Mouse (Mus musculus): ENCODE results near the gene Lrrk1. TPM values are rescaled to one million over a fixed set of nuclear protein-coding genes. Genes with fewer than 3 reads are reported as not detected.

Lrrk1 gene
- polyA plus RNA-seq, 1 experiment from 2014 or later = 33.0 TPM

DNA sequence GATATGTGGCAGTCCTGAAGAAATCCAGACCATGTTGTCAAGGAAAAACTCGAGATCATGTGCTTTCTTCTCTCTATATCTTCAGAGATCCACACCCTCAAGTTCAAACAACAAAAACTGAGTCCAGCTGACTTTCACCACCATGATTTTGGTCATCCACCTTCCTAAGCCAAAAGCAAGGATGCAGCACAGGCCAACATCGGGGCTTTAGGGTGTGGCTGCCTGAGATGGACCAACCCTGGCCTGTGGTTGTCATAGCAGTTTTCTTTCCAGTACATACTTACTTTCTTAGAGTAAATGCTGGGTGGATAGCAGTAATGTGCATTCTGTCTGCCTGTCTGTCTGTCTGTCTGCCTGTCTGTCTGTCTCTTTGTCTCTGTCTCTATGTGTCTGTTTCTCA lies 22.7 kb downstream of the Lrrk1 start:
- ChIA-PET POLR2A (interaction anchor here (0.6 to 1.5 kb wide), 3 partner anchors 14 to 323 kb away, joined by 3 to 5 read pairs (median 3); no protein-coding TSS in a partner anchor), CTCF (interaction anchor here (1.5 to 2.6 kb wide), 4 partner anchors 11 to 24 kb away, joined by 4 to 9 read pairs (median 8); partner anchors contain the start of gene Lrrk1)
- H3K27me3 ChIP-seq = no peaks in the 10 kb centered on the region
- no peak for TF ChIP-seq CTCF (IDR thresholded peaks at IDR 0.05)
- in situ Hi-C loops (cut with MboI; ENCODE audit: low pct_unique_long_range_greater_than_20kb) = no loop called here
- DNase-seq (ENCODE audit: low read depth, low spot score) (no peak), ATAC-seq (no peak)

DNA sequence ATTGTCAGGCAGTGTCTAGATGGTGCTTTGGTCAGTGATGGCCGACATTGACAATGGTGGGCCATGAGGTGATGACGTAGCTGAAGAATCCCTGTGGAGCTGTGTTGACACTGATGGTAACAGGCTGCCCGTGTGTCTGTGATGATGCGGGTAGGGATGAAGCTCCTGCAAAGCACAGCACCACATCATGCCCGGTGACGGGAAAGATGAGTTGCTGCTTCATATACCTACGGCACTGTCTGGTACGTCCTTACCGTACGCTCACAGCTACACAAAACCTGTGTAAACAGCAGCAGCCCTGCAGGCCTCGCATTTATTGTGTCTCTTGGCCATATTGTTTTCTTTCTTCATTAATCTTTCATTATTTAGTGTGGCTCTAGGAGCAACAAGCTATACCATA lies 23.7 kb downstream of the Lrrk1 start:
- H3K27me3 ChIP-seq = no peaks in the 10 kb centered on the region
- CTCF ChIA-PET = interaction anchor here (1.1 to 2.6 kb wide), 4 partner anchors 16 to 55 kb away, joined by 3 to 9 read pairs (median 4); no protein-coding TSS in a partner anchor
- no peak for TF ChIP-seq CTCF (IDR thresholded peaks at IDR 0.05)
- POLR2A ChIA-PET = interaction anchor here (0.6 to 1.2 kb wide), 2 partner anchors 22 to 324 kb away, joined by 4 to 5 read pairs; no protein-coding TSS in a partner anchor
- no peak for DNase-seq (ENCODE audit: low read depth, low spot score)
- in situ Hi-C loops (cut with MboI; ENCODE audit: low pct_unique_long_range_greater_than_20kb) = no loop called here
- ATAC-seq = no peak

DNA sequence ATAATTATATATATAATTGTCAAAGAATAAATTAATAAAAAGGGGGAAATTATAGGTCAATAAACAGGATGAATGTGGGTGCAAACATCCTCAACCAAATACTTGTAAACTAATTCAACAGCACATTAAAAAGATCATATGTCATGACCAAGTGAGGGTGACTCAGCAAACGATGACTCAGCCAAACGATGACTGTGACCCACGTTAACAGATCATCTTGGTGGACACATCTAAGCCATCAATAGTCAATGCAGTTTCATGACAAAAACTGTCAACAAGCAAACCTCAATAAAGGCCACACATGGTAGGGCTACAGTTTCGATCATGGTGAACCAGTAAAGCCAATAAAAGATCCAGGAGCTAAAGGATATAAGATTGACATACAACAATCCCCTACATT lies 29.1 kb downstream of the Lrrk1 start:
- ATAC-seq (no peak), DNase-seq (ENCODE audit: low read depth, low spot score) (no peak)
- no peaks in the 10 kb centered on the region for H3K27me3 ChIP-seq
- TF ChIP-seq CTCF (IDR thresholded peaks at IDR 0.05) = no peak
- in situ Hi-C loops (cut with MboI; ENCODE audit: low pct_unique_long_range_greater_than_20kb) = no loop called here
- ChIA-PET POLR2A (interaction anchor here (0.6 kb wide), 1 partner anchor 909 kb away, joined by 8 read pairs; no protein-coding TSS in a partner anchor), CTCF (no interaction called here)

DNA sequence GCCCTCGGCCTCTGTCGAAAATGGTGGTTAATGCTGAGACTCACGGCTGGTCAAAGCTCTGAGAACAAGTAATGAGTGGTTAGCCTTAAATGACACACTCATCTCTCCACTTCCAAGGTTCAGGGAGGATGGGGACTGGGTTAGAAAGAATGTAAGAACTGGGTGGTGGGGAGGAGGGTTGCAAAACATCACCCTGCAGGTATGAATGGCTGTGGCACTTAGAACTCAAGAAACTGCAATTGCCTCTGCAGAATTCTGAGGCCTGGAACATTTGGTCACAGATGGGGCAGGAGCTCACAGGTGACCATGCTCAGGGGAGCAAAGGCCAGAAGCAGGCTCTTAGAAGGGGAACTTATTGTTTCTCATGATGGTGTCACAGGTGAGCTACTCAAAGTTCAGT lies 29.7 kb downstream of the Lrrk1 start:
- in situ Hi-C loops (cut with MboI; ENCODE audit: low pct_unique_long_range_greater_than_20kb) = no loop called here
- ATAC-seq = no peak
- H3K27me3 ChIP-seq = no peaks in the 10 kb centered on the region
- TF ChIP-seq CTCF (IDR thresholded peaks at IDR 0.05) = no peak
- ChIA-PET CTCF (no interaction called here), POLR2A (interaction anchor here (0.6 kb wide), 1 partner anchor 908 kb away, joined by 8 read pairs; no protein-coding TSS in a partner anchor)
- DNase-seq (ENCODE audit: low read depth, low spot score) = no peak

DNA sequence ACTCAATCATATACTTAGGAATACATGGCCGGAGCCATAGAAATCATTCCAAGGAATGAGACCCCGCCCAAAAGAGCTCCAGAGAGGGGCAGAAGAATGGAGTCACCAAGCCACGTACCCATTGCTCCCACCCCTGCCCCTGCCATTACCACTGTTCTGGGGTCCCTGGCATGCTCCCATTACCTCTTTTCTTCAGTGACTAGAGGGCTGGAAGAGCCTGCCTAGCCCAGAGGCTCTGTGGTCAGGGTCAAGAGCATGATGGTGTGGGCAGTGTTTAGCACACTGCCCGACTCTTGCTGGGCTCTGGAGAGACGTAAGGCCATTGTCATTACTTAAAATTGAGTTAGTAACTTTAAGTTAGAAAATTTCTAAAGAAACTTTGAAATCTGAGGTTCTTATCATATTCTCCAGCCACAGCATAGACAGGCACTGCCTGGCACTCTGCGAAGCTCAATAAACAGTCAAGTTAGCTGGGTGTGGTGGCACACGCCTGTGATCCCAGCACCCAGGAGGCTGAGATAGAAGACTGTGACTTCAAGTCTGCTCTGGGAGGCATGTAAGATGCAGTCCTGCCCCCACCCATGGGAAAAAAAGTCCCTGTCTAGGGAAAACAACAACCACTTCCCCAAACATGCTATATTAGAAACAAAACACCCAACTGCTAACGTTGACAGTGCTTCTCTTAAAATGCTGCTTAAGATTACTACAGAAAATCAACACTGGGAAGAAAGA lies 32.2 kb downstream of the Lrrk1 start:
- POLR2A ChIA-PET = no interaction called here
- DNase-seq (ENCODE audit: low read depth, low spot score) (no peak), ATAC-seq (no peak)
- TF ChIP-seq CTCF (IDR thresholded peaks at IDR 0.05) = no peak
- no peaks in the 10 kb centered on the region for H3K27me3 ChIP-seq
- CTCF ChIA-PET = interaction anchor here (0.7 kb wide), 1 partner anchor 14 kb away, joined by 3 read pairs; no protein-coding TSS in a partner anchor
- in situ Hi-C loops (cut with MboI; ENCODE audit: low pct_unique_long_range_greater_than_20kb) = no loop called here

DNA sequence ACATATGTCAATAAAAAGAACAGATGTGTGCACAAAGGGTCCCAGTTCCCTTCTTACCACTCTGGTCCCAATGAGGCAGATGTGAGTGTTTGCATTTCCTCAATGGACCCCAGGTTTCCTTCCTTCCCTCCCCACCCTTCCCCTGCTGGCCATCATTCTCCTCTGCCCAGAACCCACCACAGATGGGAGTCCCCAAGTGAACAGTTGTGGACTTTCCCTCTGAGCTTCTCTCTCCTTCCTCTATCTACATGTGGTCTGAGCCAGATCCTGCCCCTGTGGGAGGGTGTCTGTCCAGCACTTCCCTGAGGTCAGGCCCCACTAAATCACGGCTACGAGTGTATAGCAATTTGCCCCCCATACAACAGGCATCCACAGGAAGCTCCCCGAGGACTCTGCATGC lies 33.2 kb downstream of the Lrrk1 start:
- in situ Hi-C loops (cut with MboI; ENCODE audit: low pct_unique_long_range_greater_than_20kb) = no loop called here
- CTCF ChIA-PET = no interaction called here
- DNase-seq (ENCODE audit: low read depth, low spot score) (no peak), ATAC-seq (no peak)
- POLR2A ChIA-PET = interaction anchor here (0.6 kb wide), 1 partner anchor 33 kb away, joined by 3 read pairs; the partner anchor contains the start of gene Lrrk1
- H3K27me3 ChIP-seq = no peaks in the 10 kb centered on the region
- no peak for TF ChIP-seq CTCF (IDR thresholded peaks at IDR 0.05)

DNA sequence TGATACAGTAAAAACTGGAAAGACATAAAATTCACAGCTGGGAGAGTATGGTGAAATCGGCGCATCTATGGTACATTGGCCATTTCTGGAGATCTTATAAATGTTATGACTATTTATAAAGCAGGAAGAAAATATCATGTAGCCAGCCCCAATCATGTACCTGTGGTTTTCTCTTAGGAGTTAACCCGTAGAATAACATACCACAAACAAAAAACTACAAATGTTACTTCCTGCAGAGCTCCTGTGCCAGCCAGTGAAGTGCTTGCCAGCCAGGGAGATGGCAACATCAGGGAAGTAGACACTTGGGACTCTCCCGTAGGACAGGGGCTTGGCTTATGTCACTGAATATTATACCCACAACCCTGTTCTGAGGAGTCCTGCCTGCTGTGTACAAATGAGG lies 37.1 kb downstream of the Lrrk1 start:
- ChIA-PET CTCF (interaction anchor here (2.7 kb wide), 1 partner anchor 8 kb away, joined by 9 read pairs; no protein-coding TSS in a partner anchor), POLR2A (no interaction called here)
- TF ChIP-seq CTCF (IDR thresholded peaks at IDR 0.05) = no peak
- no peaks in the 10 kb centered on the region for H3K27me3 ChIP-seq
- ATAC-seq (no peak), DNase-seq (ENCODE audit: low read depth, low spot score) (no peak)
- in situ Hi-C loops (cut with MboI; ENCODE audit: low pct_unique_long_range_greater_than_20kb) = no loop called here

DNA sequence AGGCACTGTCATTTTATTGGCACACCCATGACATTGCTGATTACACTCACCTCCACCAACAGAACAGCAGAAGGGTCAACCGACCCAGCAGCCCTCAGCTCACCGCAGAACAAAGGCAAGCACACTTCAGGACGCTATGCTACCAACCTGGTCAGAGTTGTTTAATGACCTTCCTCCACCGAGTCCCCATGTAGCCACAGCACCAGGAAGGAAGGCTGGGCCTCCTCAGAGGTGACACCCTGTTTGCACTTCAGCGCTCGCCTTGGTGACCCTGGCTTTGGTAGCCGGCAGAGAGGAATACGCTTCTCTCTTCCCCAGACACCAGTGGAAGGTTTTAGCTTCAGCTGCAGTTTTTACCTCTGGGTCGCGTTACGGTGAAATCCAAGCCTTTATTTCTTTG lies 38.5 kb downstream of the Lrrk1 start:
- no peak for ATAC-seq
- no peak for TF ChIP-seq CTCF (IDR thresholded peaks at IDR 0.05)
- POLR2A ChIA-PET = no interaction called here
- CTCF ChIA-PET = interaction anchor here (0.8 kb wide), 1 partner anchor 26 kb away, joined by 3 read pairs; no protein-coding TSS in a partner anchor
- DNase-seq (ENCODE audit: low read depth, low spot score) = no peak
- in situ Hi-C loops (cut with MboI; ENCODE audit: low pct_unique_long_range_greater_than_20kb) = no loop called here
- H3K27me3 ChIP-seq = no peaks in the 10 kb centered on the region

DNA sequence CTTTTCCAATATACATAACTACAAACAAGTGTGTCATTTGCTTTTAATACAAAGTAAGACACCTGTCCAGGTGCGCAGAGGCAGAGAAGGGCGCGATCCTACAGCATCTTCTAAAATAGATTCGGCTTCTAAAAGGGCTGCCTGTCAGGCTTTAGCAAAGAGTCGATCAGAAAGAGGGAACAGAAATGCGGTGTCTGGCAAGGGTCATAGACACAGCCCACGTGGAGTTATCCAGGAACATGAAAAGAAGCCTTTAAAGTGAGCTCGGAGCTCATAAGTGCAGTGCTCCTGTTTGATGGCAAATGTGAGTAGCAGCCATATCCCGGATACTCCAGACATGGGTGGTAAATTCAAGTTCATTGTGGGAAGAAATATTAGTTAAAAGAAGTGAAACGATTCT lies 39.6 kb downstream of the Lrrk1 start:
- in situ Hi-C loops (cut with MboI; ENCODE audit: low pct_unique_long_range_greater_than_20kb) = no loop called here
- DNase-seq (ENCODE audit: low read depth, low spot score) = no peak
- POLR2A ChIA-PET = no interaction called here
- no peaks in the 10 kb centered on the region for H3K27me3 ChIP-seq
- ATAC-seq = no peak
- CTCF ChIA-PET = interaction anchor here (0.8 to 1.6 kb wide), 3 partner anchors 16 to 31 kb away, joined by 3 to 4 read pairs (median 3); no protein-coding TSS in a partner anchor
- no peak for TF ChIP-seq CTCF (IDR thresholded peaks at IDR 0.05)

DNA sequence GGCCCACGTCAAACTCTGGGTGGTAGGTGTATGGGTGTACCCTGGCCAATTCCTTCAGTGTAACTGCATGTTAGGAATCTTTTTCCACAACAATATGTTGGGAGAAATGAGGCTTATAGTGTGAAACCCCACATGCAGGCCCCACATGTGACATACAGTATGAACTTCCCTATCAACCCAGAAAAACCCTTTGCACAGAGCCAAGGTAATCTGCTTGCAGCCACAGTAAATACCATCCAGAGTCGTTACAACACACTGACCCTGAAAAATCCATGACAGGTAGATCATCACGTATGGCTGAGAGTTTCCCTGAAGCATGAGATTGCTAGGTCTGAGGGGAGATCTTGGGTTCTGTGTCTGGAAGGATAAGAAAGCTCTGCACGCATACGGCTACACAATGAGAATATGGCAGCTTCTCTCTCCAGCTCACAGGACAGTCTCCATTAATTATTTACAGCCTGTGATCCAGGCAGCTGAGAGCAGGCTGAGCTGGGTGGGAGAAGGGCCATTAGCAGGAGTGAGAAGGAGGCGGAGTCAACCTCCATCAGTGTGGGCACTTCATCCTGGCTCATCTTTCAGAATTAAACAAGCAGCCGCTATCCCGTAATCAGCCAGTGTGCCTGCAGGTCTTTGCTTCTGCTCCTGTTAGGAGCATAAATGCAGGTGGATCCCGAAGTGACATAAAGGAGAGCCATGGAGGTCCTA lies 41.0 kb downstream of the Lrrk1 start:
- in situ Hi-C loops (cut with MboI; ENCODE audit: low pct_unique_long_range_greater_than_20kb) = no loop called here
- POLR2A ChIA-PET = interaction anchor here (0.7 to 1.6 kb wide), 2 partner anchors 12 to 41 kb away, joined by 4 to 7 read pairs; partner anchors contain the start of gene Lrrk1
- CTCF ChIA-PET = interaction anchor here (0.7 to 1.1 kb wide), 3 partner anchors 11 to 42 kb away, joined by 3 to 5 read pairs (median 3); no protein-coding TSS in a partner anchor
- ATAC-seq (no peak), DNase-seq (ENCODE audit: low read depth, low spot score) (no peak)
- no peaks in the 10 kb centered on the region for H3K27me3 ChIP-seq
- TF ChIP-seq CTCF (IDR thresholded peaks at IDR 0.05) = no peak

All from Patski (cell line).